Mouse (Mus musculus) CH12.LX (cell line): ENCODE measurements around the gene Mybpc3. TPM values are rescaled to one million over a fixed set of nuclear protein-coding genes. Genes with fewer than 3 reads are reported as not detected.

ENCODE experiments used
- DNase-seq: peaks from one replicate; pipeline ENCODE4 v3.0.0-alpha.2; 2013; ENCODE audit errors: extremely low read depth
- H3K27ac ChIP-seq: 2 replicates; pipeline ENCODE4 v1.5.1; 2012; ENCODE audit warnings: low read depth, mild to moderate bottlenecking, control low read depth, moderate library complexity; ENCODE audit not compliant: insufficient read depth
- H3K27me3 ChIP-seq: replicated peaks from 2 replicates; pipeline ENCODE3; 2012; ENCODE audit warnings: inconsistent platforms
- H3K36me3 ChIP-seq, 2 experiments: replicated peaks in 1 of 2; 2 replicates each; pipeline versions ENCODE3 to v1.6.1; 2012; ENCODE audit warnings: inconsistent platforms in 1 of 2, low read length in 1 of 2, mild to moderate bottlenecking in 1 of 2, mixed read lengths in 1 of 2, moderate library complexity in 1 of 2; ENCODE audit not compliant: control insufficient read depth in 1 of 2, insufficient read depth in 1 of 2
- H3K4me1 ChIP-seq, 2 experiments: 2 replicates each; pipeline ENCODE4 v1.6.1; 2012; ENCODE audit warnings: inconsistent platforms in 1 of 2, moderate library complexity in 1 of 2; ENCODE audit not compliant: insufficient read depth in 2 of 2, control insufficient read depth in 1 of 2
- H3K4me2 ChIP-seq: 2 replicates; pipeline ENCODE4 v1.6.1; 2012; ENCODE audit warnings: low read depth, mild to moderate bottlenecking, control low read depth; ENCODE audit not compliant: poor library complexity, insufficient read depth, severe bottlenecking
- H3K4me3 ChIP-seq, 3 experiments: fragments of 150-350 bp in 1 of 3; sonication (generic) in 1 of 3; replicated peaks in 1 of 3; 2 replicates each; pipeline versions ENCODE3 to v1.5.1; 2011 to 2012; ENCODE audit warnings: low read depth in 2 of 3, low read length in 2 of 3, mild to moderate bottlenecking in 2 of 3, moderate library complexity in 2 of 3, control low read depth in 1 of 3, improper control_type of control experiment in 1 of 3, inconsistent platforms in 1 of 3, mixed read lengths in 1 of 3; ENCODE audit not compliant: poor library complexity in 1 of 3
- H3K79me2 ChIP-seq: replicated peaks from 2 replicates; pipeline ENCODE4 v1.6.1; 2012; ENCODE audit warnings: mild to moderate bottlenecking, moderate library complexity; ENCODE audit not compliant: control insufficient read depth, poor library complexity, insufficient read depth, severe bottlenecking; ENCODE audit errors: extremely low read depth
- H3K9ac ChIP-seq: 2 replicates; pipeline ENCODE4 v1.6.1; 2012; ENCODE audit warnings: low read depth, mild to moderate bottlenecking, control low read depth, moderate library complexity; ENCODE audit not compliant: insufficient read depth
- H3K9me3 ChIP-seq: replicated peaks from 2 replicates; pipeline ENCODE3; 2012; ENCODE audit warnings: low read length, inconsistent platforms, mixed read lengths
- CHD1 ChIP-seq: IDR thresholded peaks from 2 replicates; pipeline ENCODE4 v1.6.1; 2012; ENCODE audit warnings: low read depth, low read length, improper control_type of control experiment, inconsistent platforms
- CHD2 ChIP-seq: IDR thresholded peaks from 2 replicates; pipeline ENCODE4 v1.6.1; 2011; ENCODE audit warnings: low read length, improper control_type of control experiment
- CTCF ChIP-seq, 2 experiments: IDR thresholded peaks in 1 of 2; conservative IDR thresholded peaks in 1 of 2; 2 replicates each; pipeline ENCODE4 v1.5.1; 2011 to 2012; ENCODE audit warnings: low read depth in 2 of 2, low read length in 2 of 2, improper control_type of control experiment in 1 of 2, inconsistent platforms in 1 of 2, mild to moderate bottlenecking in 1 of 2, moderate library complexity in 1 of 2
- E2F4 ChIP-seq: IDR thresholded peaks from 2 replicates; pipeline ENCODE4 v1.6.1; 2011; ENCODE audit warnings: low read depth, low read length, improper control_type of control experiment; ENCODE audit not compliant: insufficient replicate concordance
- ELF1 ChIP-seq: IDR thresholded peaks from 2 replicates; pipeline ENCODE4 v1.6.1; 2014; ENCODE audit warnings: low read depth, mild to moderate bottlenecking, inconsistent platforms, low read length, improper control_type of control experiment
- GABPA ChIP-seq: IDR thresholded peaks from 2 replicates; pipeline ENCODE4 v1.6.1; 2012; ENCODE audit warnings: low read depth, low read length, improper control_type of control experiment, inconsistent platforms; ENCODE audit not compliant: insufficient replicate concordance
- HCFC1 ChIP-seq: IDR thresholded peaks from 2 replicates; pipeline ENCODE4 v1.6.1; 2012; ENCODE audit warnings: low read depth, mild to moderate bottlenecking, inconsistent platforms, low read length, improper control_type of control experiment
- IRF4 ChIP-seq: IDR thresholded peaks from 2 replicates; pipeline ENCODE4 v1.6.1; 2014; ENCODE audit warnings: low read depth, mild to moderate bottlenecking, inconsistent platforms, low read length, improper control_type of control experiment
- JUN ChIP-seq: IDR thresholded peaks from 2 replicates; pipeline ENCODE4 v1.6.1; 2011; ENCODE audit warnings: low read depth, mild to moderate bottlenecking, low read length, improper control_type of control experiment, moderate library complexity; ENCODE audit not compliant: insufficient read depth
- KAT2A ChIP-seq: IDR thresholded peaks from 2 replicates; pipeline ENCODE4 v1.6.1; 2012; ENCODE audit warnings: low read length, improper control_type of control experiment, inconsistent platforms; ENCODE audit not compliant: insufficient replicate concordance
- MAX ChIP-seq: IDR thresholded peaks from 2 replicates; pipeline ENCODE4 v1.6.1; 2011; ENCODE audit warnings: low read length, improper control_type of control experiment
- MAZ ChIP-seq: IDR thresholded peaks from 2 replicates; pipeline ENCODE4 v1.6.1; 2012; ENCODE audit warnings: low read depth, mild to moderate bottlenecking, inconsistent platforms, low read length, improper control_type of control experiment, moderate library complexity
- MEF2A ChIP-seq: IDR thresholded peaks from 2 replicates; pipeline ENCODE4 v1.6.1; 2014; ENCODE audit warnings: low read depth, mild to moderate bottlenecking, inconsistent platforms, low read length, improper control_type of control experiment, borderline replicate concordance
- MXI1 ChIP-seq: IDR thresholded peaks from 2 replicates; pipeline ENCODE4 v1.6.1; 2011; ENCODE audit warnings: mild to moderate bottlenecking, low read depth, low read length, improper control_type of control experiment
- MYC ChIP-seq: IDR thresholded peaks from 2 replicates; pipeline ENCODE4 v1.6.1; 2011; ENCODE audit warnings: low read depth, mild to moderate bottlenecking, improper control_type of control experiment, low read length
- PAX5 ChIP-seq: IDR thresholded peaks from 2 replicates; pipeline ENCODE4 v1.6.1; 2012; ENCODE audit warnings: low read length, inconsistent platforms, mixed read lengths
- POLR2A ChIP-seq: IDR thresholded peaks from 2 replicates; pipeline ENCODE4 v1.6.1; 2011; ENCODE audit warnings: low read depth, mild to moderate bottlenecking, improper control_type of control experiment, low read length
- POLR2AphosphoS2 ChIP-seq: IDR thresholded peaks from 2 replicates; pipeline ENCODE4 v1.6.1; 2011; ENCODE audit warnings: low read depth, low read length, improper control_type of control experiment
- RCOR1 ChIP-seq: conservative IDR thresholded peaks from 2 replicates; pipeline ENCODE4 v1.6.1; 2012; ENCODE audit warnings: low read depth, mild to moderate bottlenecking, inconsistent platforms, low read length, improper control_type of control experiment
- SIN3A ChIP-seq: IDR thresholded peaks from 2 replicates; pipeline ENCODE4 v1.6.1; 2012; ENCODE audit warnings: low read length, improper control_type of control experiment, inconsistent platforms
- SMC3 ChIP-seq: IDR thresholded peaks from 2 replicates; pipeline ENCODE4 v1.6.1; 2011; ENCODE audit warnings: low read depth, low read length, improper control_type of control experiment
- TCF12 ChIP-seq: IDR thresholded peaks from 2 replicates; pipeline ENCODE4 v1.6.1; 2014; ENCODE audit warnings: low read depth, mild to moderate bottlenecking, inconsistent platforms, low read length, improper control_type of control experiment
- USF2 ChIP-seq: conservative IDR thresholded peaks from 2 replicates; pipeline ENCODE4 v1.6.1; 2011; ENCODE audit warnings: low read depth, low read length, improper control_type of control experiment
- ZC3H11A ChIP-seq: IDR thresholded peaks from 2 replicates; pipeline ENCODE4 v1.6.1; 2012; ENCODE audit warnings: low read depth, mild to moderate bottlenecking, inconsistent platforms, low read length, improper control_type of control experiment
- ZKSCAN1 ChIP-seq: IDR thresholded peaks from 2 replicates; pipeline ENCODE4 v1.6.1; 2012; ENCODE audit warnings: low read depth, inconsistent platforms, low read length, improper control_type of control experiment, borderline replicate concordance
- dilution Hi-C: fragments of 300-500 bp; cut with MboI; formaldehyde crosslinking; loops from 2 replicates; pipeline ENCODE4 v1.14.3; 2020; ENCODE audit warnings: low sequenced_read_pairs; ENCODE audit not compliant: extremely low pct_unique_long_range_greater_than_20kb, extremely low pct_ligation_motif_present
- in situ Hi-C: fragments of 300-500 bp; cut with MboI; formaldehyde crosslinking; loops from 3 replicates; pipeline ENCODE4 v1.14.3; 2019; ENCODE audit warnings: low sequenced_read_pairs, low pct_ligation_motif_present, low pct_unique_long_range_greater_than_20kb, mixed read lengths
- polyA plus RNA-seq: library from polyadenylated mRNA; unstranded; fragments of >175 nt; gene quantifications from 2 replicates; pipeline ENCODE4 v1.2.1, GENCODE M21; 2012; ENCODE audit warnings: low read depth; ENCODE audit not compliant: insufficient read length
- total RNA-seq, 2 experiments: library from RNA; depleted of rRNA; stranded (reverse); fragments of 300-350 nt in 1 of 2; fragments of >200 nt in 1 of 2; gene quantifications; 2 replicates each; pipeline ENCODE4 v1.2.3; 2012 to 2014

The Mybpc3 gene
- total and polyA plus RNA-seq, 3 experiments, result 0.04 to 0.27 (median 0.07) TPM

DNA sequence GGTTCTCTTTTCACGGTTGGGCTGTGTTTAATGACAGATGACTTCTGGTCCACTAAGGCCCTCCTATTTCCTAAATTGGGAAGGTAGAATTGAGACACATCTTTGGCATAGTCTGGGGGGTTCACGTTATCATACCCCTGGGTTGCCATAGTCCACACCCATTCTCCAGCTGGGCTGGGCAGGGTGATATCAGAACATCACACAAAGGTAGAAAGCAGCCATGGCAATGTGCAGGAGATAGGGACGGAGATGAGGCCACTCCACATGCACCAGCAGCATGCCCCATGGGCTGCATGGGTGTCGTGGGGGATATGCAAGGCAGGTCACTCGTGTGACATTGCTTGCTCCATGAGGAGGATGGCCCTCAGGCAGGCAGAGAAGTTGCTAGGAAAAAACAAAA is 45.6 kb downstream of the Mybpc3 start:
- H3K27me3 ChIP-seq, result no peaks in the 10 kb centered on the region
- no peak overlapping the region for H3K9ac ChIP-seq
- DNase-seq, result no peak
- no peak overlapping the region for H3K4me2 ChIP-seq
- TF ChIP-seq TCF12 (no peak), RCOR1 (no peak), ZKSCAN1 (no peak), JUN (no peak), SMC3 (no peak), CHD1 (no peak), ZC3H11A (no peak), CHD2 (no peak), KAT2A (no peak), HCFC1 (no peak), CTCF (conservative IDR thresholded peaks at IDR 0.05 in 1 of 2, IDR thresholded peaks at IDR 0.05 in 1 of 2; ENCODE audit: low read depth in 2 of 2, low read length in 2 of 2) (no peak), POLR2AphosphoS2 (no peak), MXI1 (no peak), MAX (no peak), MAZ (no peak), ELF1 (no peak), PAX5 (no peak), MYC (no peak), USF2 (no peak)
- no peaks in the 10 kb centered on the region for H3K79me2 ChIP-seq
- no peak overlapping the region for H3K4me3 ChIP-seq
- peaks cover 70 to 95% of the 10 kb centered on the region in 2 experiments for H3K36me3 ChIP-seq
- no peaks in the 10 kb centered on the region for H3K9me3 ChIP-seq
- in situ Hi-C loops, result no loop called here
- H3K4me1 ChIP-seq, result no peaks in the 10 kb centered on the region
- H3K27ac ChIP-seq, result no peak overlapping the region
- dilution Hi-C loops, result no loop called here

DNA sequence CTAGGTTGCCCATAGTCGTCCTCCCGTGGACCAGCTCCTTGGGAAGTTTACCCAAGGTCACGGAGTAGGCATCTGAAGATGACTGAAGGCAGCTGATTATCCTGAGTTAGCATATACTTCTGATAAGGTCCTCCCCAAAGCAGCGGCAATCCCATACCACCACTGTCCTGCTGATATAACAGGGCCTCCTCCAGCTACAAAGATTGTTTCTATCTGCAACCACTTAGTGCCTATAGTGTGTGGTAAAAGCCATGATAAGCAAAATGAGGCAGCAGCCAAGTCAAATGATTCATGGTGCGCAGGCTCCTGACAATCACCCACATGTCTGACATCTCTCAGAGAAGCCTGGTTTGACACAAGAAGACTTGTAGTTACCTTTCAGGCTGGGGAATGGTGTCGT is 47.0 kb downstream of the Mybpc3 start:
- in situ Hi-C loops, result no loop called here
- DNase-seq, result no peak

More for the DNA sequence above, 47.0 kb downstream of the Mybpc3 start:
- TF ChIP-seq MAZ (no peak), ZKSCAN1 (no peak), GABPA (no peak), PAX5 (no peak), IRF4 (no peak), MEF2A (no peak), KAT2A (no peak), HCFC1 (no peak), E2F4 (no peak), MAX (no peak), SIN3A (no peak), POLR2A (no peak), TCF12 (no peak)
- H3K9ac ChIP-seq, result no peak overlapping the region
- no peaks in the 10 kb centered on the region for H3K79me2 ChIP-seq
- no peaks in the 10 kb centered on the region for H3K27me3 ChIP-seq
- no peak overlapping the region for H3K4me2 ChIP-seq
- dilution Hi-C loops, result no loop called here
- H3K36me3 ChIP-seq, result peaks cover 70 to 95% of the 10 kb centered on the region in 2 experiments
- H3K4me3 ChIP-seq, result no peak overlapping the region
- H3K27ac ChIP-seq, result no peak overlapping the region
- H3K9me3 ChIP-seq, result no peaks in the 10 kb centered on the region
- no peaks in the 10 kb centered on the region for H3K4me1 ChIP-seq
